Mouse (Mus musculus): ENCODE data around the gene Vip. TPM values are rescaled to one million over a fixed set of nuclear protein-coding genes. Genes with fewer than 3 reads are reported as not detected.

The Vip gene
- polyA plus RNA-seq (2015; fragmentation: Nextera tagmentation; extraction: Ambion mirVana): 0.07 and 0.22 TPM in 2 replicates

GRCm38 (mm10) chr10:5639112-5639511 is at the start of gene Vip:
Gene Vip (plus strand): TSS chr10:5639218.
- H3K9ac ChIP-seq: no peak within 1 kb of the TSS
- H3K27ac ChIP-seq (replicated peaks): no peak within 1 kb of the TSS
- H3K9me3 ChIP-seq (replicated peaks): no peaks in the 10 kb centered on the region
- H3K4me3 ChIP-seq (replicated peaks): no peak within 1 kb of the TSS
- WGBS (ENCODE audit: insufficient replicate concordance): 22% methylated on average over 8 of the region's 8 CpGs
- no peak for ATAC-seq (ENCODE audit: insufficient read depth)
- H3K27me3 ChIP-seq: no peaks in the 10 kb centered on the region
- H3K4me1 ChIP-seq (replicated peaks): no peaks in the 10 kb centered on the region
- H3K4me2 ChIP-seq: no peak within 1 kb of the TSS
- H3K36me3 ChIP-seq (replicated peaks): no peaks in the 10 kb centered on the region

- Histone ChIP-seq H3K36me3 (replicated peaks) (no peaks in the 10 kb centered on the region), H3K4me3 (replicated peaks) (no peak overlapping the region), H3K4me1 (replicated peaks) (no peaks in the 10 kb centered on the region), H3K27me3 (no peaks in the 10 kb centered on the region), H3K27ac (replicated peaks) (no peak overlapping the region), H3K4me2 (no peak overlapping the region), H3K9me3 (replicated peaks) (no peaks in the 10 kb centered on the region), H3K9ac (no peak overlapping the region)
- 60% methylated on average over 2 of the region's 2 CpGs for WGBS (ENCODE audit: insufficient replicate concordance)
- no peak for ATAC-seq (ENCODE audit: insufficient read depth)
Measured at GRCm38 (mm10) chr10:5591061-5591460, 48.0 kb upstream of the Vip start.

GRCm38 (mm10) chr10:5591996-5592395 is 47.0 kb upstream of the Vip start:
- Histone ChIP-seq H3K36me3 (replicated peaks) (no peaks in the 10 kb centered on the region), H3K27me3 (no peaks in the 10 kb centered on the region), H3K27ac (replicated peaks) (no peak overlapping the region), H3K4me1 (replicated peaks) (no peaks in the 10 kb centered on the region), H3K4me2 (no peak overlapping the region), H3K9ac (no peak overlapping the region), H3K4me3 (replicated peaks) (no peak overlapping the region), H3K9me3 (replicated peaks) (no peaks in the 10 kb centered on the region)
- 38% methylated on average over 4 of the region's 4 CpGs for whole genome bisulfite sequencing (ENCODE audit: insufficient replicate concordance)
- no peak for ATAC-seq (ENCODE audit: insufficient read depth)

- no peaks in the 10 kb centered on the region for H3K9me3 ChIP-seq (replicated peaks)
- no peaks in the 10 kb centered on the region for H3K36me3 ChIP-seq (replicated peaks)
- H3K9ac ChIP-seq: no peak within 1 kb of the TSS
- ATAC-seq (ENCODE audit: insufficient read depth): no peak
- no peaks in the 10 kb centered on the region for H3K27me3 ChIP-seq
- H3K4me3 ChIP-seq (replicated peaks): no peak within 1 kb of the TSS
- H3K27ac ChIP-seq (replicated peaks): no peak within 1 kb of the TSS
- WGBS (ENCODE audit: insufficient replicate concordance): 7% methylated on average over 5 of the region's 5 CpGs
- H3K4me2 ChIP-seq: no peak within 1 kb of the TSS
- no peaks in the 10 kb centered on the region for H3K4me1 ChIP-seq (replicated peaks)
Measured at GRCm38 (mm10) chr10:5593464-5593863, 45.6 kb upstream of the Vip start, which contains the start of gene Myct1. Gene Myct1 (plus strand): TSS chr10:5593775.

- no peak overlapping the region for H3K27ac ChIP-seq (replicated peaks)
- H3K36me3 ChIP-seq (replicated peaks): no peaks in the 10 kb centered on the region
- no peak overlapping the region for H3K4me3 ChIP-seq (replicated peaks)
- H3K9ac ChIP-seq: no peak overlapping the region
- H3K27me3 ChIP-seq: no peaks in the 10 kb centered on the region
- H3K4me1 ChIP-seq (replicated peaks): no peaks in the 10 kb centered on the region
- no peak for ATAC-seq (ENCODE audit: insufficient read depth)
- no peak overlapping the region for H3K4me2 ChIP-seq
- 17% methylated on average over 5 of the region's 5 CpGs for WGBS (ENCODE audit: insufficient replicate concordance)
- H3K9me3 ChIP-seq (replicated peaks): no peaks in the 10 kb centered on the region
Measured at GRCm38 (mm10) chr10:5594457-5594856, 44.6 kb upstream of the Vip start.

GRCm38 (mm10) chr10:5596559-5596958 is 42.5 kb upstream of the Vip start:
- Histone ChIP-seq H3K9me3 (replicated peaks) (no peaks in the 10 kb centered on the region), H3K4me1 (replicated peaks) (no peaks in the 10 kb centered on the region), H3K4me2 (no peak overlapping the region), H3K9ac (no peak overlapping the region), H3K27me3 (no peaks in the 10 kb centered on the region), H3K27ac (replicated peaks) (no peak overlapping the region), H3K36me3 (replicated peaks) (no peaks in the 10 kb centered on the region), H3K4me3 (replicated peaks) (no peak overlapping the region)
- WGBS (ENCODE audit: insufficient replicate concordance): 19% methylated on average over 6 of the region's 6 CpGs
- ATAC-seq (ENCODE audit: insufficient read depth): no peak

GRCm38 (mm10) chr10:5600123-5600522 is 38.9 kb upstream of the Vip start:
- no peak for ATAC-seq (ENCODE audit: insufficient read depth)
- no peak overlapping the region for H3K4me3 ChIP-seq (replicated peaks)

GRCm38 (mm10) chr10:5603512-5603911 is 35.5 kb upstream of the Vip start:
- H3K36me3 ChIP-seq (replicated peaks): no peaks in the 10 kb centered on the region
- ATAC-seq (ENCODE audit: insufficient read depth): no peak
- 24% methylated on average over 10 of the region's 10 CpGs for WGBS (ENCODE audit: insufficient replicate concordance)
- no peaks in the 10 kb centered on the region for H3K27me3 ChIP-seq
- no peak overlapping the region for H3K27ac ChIP-seq (replicated peaks)
- no peak overlapping the region for H3K4me2 ChIP-seq
- no peaks in the 10 kb centered on the region for H3K9me3 ChIP-seq (replicated peaks)
- H3K4me3 ChIP-seq (replicated peaks): no peak overlapping the region
- H3K4me1 ChIP-seq (replicated peaks): no peaks in the 10 kb centered on the region
- H3K9ac ChIP-seq: no peak overlapping the region

More at GRCm38 (mm10) chr10:5600123-5600522, 38.9 kb upstream of the Vip start:
- Histone ChIP-seq H3K9me3 (replicated peaks) (no peaks in the 10 kb centered on the region), H3K36me3 (replicated peaks) (no peaks in the 10 kb centered on the region), H3K4me2 (no peak overlapping the region), H3K27ac (replicated peaks) (no peak overlapping the region), H3K27me3 (no peaks in the 10 kb centered on the region), H3K4me1 (replicated peaks) (no peaks in the 10 kb centered on the region), H3K9ac (no peak overlapping the region)
- 23% methylated on average over 7 of the region's 7 CpGs for WGBS (ENCODE audit: insufficient replicate concordance)

GRCm38 (mm10) chr10:5604371-5604770 is 34.6 kb upstream of the Vip start:
- Histone ChIP-seq H3K9me3 (replicated peaks) (no peaks in the 10 kb centered on the region), H3K27ac (replicated peaks) (no peak overlapping the region), H3K27me3 (no peaks in the 10 kb centered on the region), H3K4me1 (replicated peaks) (no peaks in the 10 kb centered on the region), H3K9ac (no peak overlapping the region), H3K4me2 (no peak overlapping the region), H3K36me3 (replicated peaks) (no peaks in the 10 kb centered on the region), H3K4me3 (replicated peaks) (no peak overlapping the region)
- WGBS (ENCODE audit: insufficient replicate concordance): 73% methylated on average over 13 of the region's 13 CpGs
- ATAC-seq (ENCODE audit: insufficient read depth): no peak

GRCm38 (mm10) chr10:5608874-5609273 is 30.1 kb upstream of the Vip start:
- Histone ChIP-seq H3K4me2 (no peak overlapping the region), H3K9ac (no peak overlapping the region), H3K4me1 (replicated peaks) (no peaks in the 10 kb centered on the region), H3K36me3 (replicated peaks) (no peaks in the 10 kb centered on the region), H3K4me3 (replicated peaks) (no peak overlapping the region), H3K27me3 (no peaks in the 10 kb centered on the region), H3K27ac (replicated peaks) (no peak overlapping the region), H3K9me3 (replicated peaks) (no peaks in the 10 kb centered on the region)
- 61% methylated on average over 3 of the region's 3 CpGs for WGBS (ENCODE audit: insufficient replicate concordance)
- ATAC-seq (ENCODE audit: insufficient read depth): no peak

- Histone ChIP-seq H3K36me3 (replicated peaks) (no peaks in the 10 kb centered on the region), H3K9me3 (replicated peaks) (no peaks in the 10 kb centered on the region), H3K27me3 (no peaks in the 10 kb centered on the region), H3K27ac (replicated peaks) (no peak overlapping the region), H3K4me2 (no peak overlapping the region), H3K4me3 (replicated peaks) (no peak overlapping the region), H3K9ac (no peak overlapping the region), H3K4me1 (replicated peaks) (no peaks in the 10 kb centered on the region)
- no peak for ATAC-seq (ENCODE audit: insufficient read depth)
- 63% methylated on average over 13 of the region's 13 CpGs for WGBS (ENCODE audit: insufficient replicate concordance)
Measured at GRCm38 (mm10) chr10:5615186-5616040, 23.6 kb upstream of the Vip start.

GRCm38 (mm10) chr10:5626268-5626667 is 12.8 kb upstream of the Vip start:
- H3K9me3 ChIP-seq (replicated peaks): no peaks in the 10 kb centered on the region
- no peaks in the 10 kb centered on the region for H3K4me1 ChIP-seq (replicated peaks)
- H3K27ac ChIP-seq (replicated peaks): no peak overlapping the region
- no peak overlapping the region for H3K9ac ChIP-seq
- no peak overlapping the region for H3K4me3 ChIP-seq (replicated peaks)
- H3K27me3 ChIP-seq: no peaks in the 10 kb centered on the region
- H3K4me2 ChIP-seq: no peak overlapping the region
- 61% methylated on average over 5 of the region's 5 CpGs for WGBS (ENCODE audit: insufficient replicate concordance)
- no peaks in the 10 kb centered on the region for H3K36me3 ChIP-seq (replicated peaks)
- ATAC-seq (ENCODE audit: insufficient read depth): no peak
